Mouse (Mus musculus): ENCODE results near the gene Jarid2.

DNA sequence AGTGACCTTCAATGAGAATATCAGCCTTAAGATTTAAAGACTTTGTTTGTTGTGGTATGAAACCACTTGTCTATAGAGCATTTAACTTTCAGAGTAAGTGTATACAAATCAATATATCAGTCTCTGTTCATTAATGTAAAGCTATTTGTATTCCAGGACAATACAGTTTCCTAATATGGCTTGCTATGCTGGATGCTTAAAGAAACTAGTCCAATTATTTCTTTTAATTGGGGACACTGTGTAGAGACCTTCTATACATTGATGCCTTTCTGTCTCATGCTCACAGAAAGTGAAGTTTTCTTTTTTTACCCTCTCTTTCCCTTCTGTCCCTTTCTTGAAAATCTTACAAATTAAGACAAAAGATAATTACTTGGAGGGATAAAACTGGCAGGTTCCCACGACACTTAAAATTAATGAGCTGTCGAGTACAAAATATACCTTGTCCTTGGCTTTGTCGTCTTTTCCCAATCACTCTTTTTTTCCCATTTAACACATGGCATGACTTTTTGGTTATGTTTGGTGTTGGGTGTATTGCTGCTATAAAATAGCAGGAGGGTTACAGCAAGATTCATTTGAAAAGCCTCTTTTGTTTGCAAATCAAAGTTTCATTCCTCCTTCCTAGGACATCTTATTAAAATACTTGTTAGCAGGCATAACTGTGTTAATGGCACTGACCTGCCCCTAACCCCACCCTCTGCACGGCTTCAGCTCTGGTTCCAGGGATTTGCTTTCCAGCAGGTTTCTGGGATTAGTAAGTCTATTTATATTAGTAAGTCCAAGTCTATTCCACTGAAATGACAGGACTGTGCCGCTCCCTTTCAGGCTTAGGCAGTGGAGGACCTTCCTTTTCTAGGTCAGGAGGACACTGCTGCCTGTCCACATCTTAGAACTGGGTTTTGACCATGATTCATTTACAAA lies 162.8 kb downstream of the Jarid2 start:
- TF ChIP-seq POLR2A (IDR thresholded peaks at IDR 0.05; ENCODE audit: insufficient read depth, low read length) = no peak
- no peak for TF ChIP-seq CTCF (IDR thresholded peaks at IDR 0.05; ENCODE audit: low read depth, low read length)
- no peak for TF ChIP-seq EP300 (IDR thresholded peaks at IDR 0.05; ENCODE audit: insufficient read depth, low read depth, low read length)

All from ES-Bruce4 (cell line).